Mouse (Mus musculus) midbrain, embryonic 14.5 days (tissue): Measurements from ENCODE around the gene Dusp15. TPM values are rescaled to one million over a fixed set of nuclear protein-coding genes. Genes with fewer than 3 reads are reported as not detected.

ENCODE experiments used
- ATAC-seq: fragments of 200-750 bp; cut with Nextera tagmentation; 2 replicates; pipeline ENCODE4 v1.8.0; 2017; ENCODE audit warnings: moderate number of reproducible peaks, moderate library complexity; ENCODE audit not compliant: low FRiP score, low TSS enrichment
- DNase-seq: peaks from one replicate; pipeline ENCODE4 v3.0.0-alpha.2; 2015
- H3K27ac ChIP-seq: fragments of 300-500 bp; sonication (generic); replicated peaks from 2 replicates; pipeline ENCODE4 v1.5.1; 2014; ENCODE audit warnings: mild to moderate bottlenecking, low read depth, low read length, moderate library complexity
- H3K27me3 ChIP-seq: fragments of 300-500 bp; sonication (generic); 2 replicates; pipeline ENCODE4 v1.6.1; 2014; ENCODE audit warnings: low read length, control low read depth, mixed read lengths; ENCODE audit not compliant: control insufficient read depth, insufficient read depth
- H3K36me3 ChIP-seq: fragments of 300-500 bp; sonication (generic); 2 replicates; pipeline ENCODE4 v1.6.1; 2014; ENCODE audit warnings: low read length, control low read depth; ENCODE audit not compliant: control insufficient read depth, insufficient read depth
- H3K4me1 ChIP-seq: fragments of 300-500 bp; sonication (generic); 2 replicates; pipeline ENCODE4 v1.6.1; 2014; ENCODE audit warnings: mild to moderate bottlenecking, antibody characterized with exemption, low read length, control low read depth; ENCODE audit not compliant: control insufficient read depth, insufficient read depth
- H3K4me2 ChIP-seq: fragments of 300-500 bp; sonication (generic); 2 replicates; pipeline ENCODE4 v1.6.1; 2014; ENCODE audit warnings: mild to moderate bottlenecking, low read length, moderate library complexity
- H3K4me3 ChIP-seq: fragments of 300-500 bp; sonication (generic); replicated peaks from 2 replicates; pipeline ENCODE4 v1.5.1; 2014; ENCODE audit warnings: low read depth, low read length
- H3K9ac ChIP-seq: fragments of 300-500 bp; sonication (generic); replicated peaks from 2 replicates; pipeline ENCODE4 v1.6.1; 2014; ENCODE audit warnings: mild to moderate bottlenecking, low read length, moderate library complexity
- H3K9me3 ChIP-seq: fragments of 300-500 bp; sonication (generic); 2 replicates; pipeline ENCODE4 v1.6.1; 2016; ENCODE audit warnings: low read length, control low read depth, mixed read lengths; ENCODE audit not compliant: control insufficient read depth
- WGBS: fragments of 180-500 bp; shearing (Covaris S2); extraction: QIAGEN DNeasy Blood & Tissue Kit; methylation state at CpG from one replicate; pipeline ENCODE4 v1.1.7; 2014; 5-methylcytosine and 5-hydroxymethylcytosine counted together
- polyA plus RNA-seq: library from polyadenylated mRNA; unstranded; fragments of >200 nt; fragmentation: Nextera tagmentation; extraction: Ambion mirVana; gene quantifications from 2 replicates; pipeline ENCODE4 v1.2.1, GENCODE M21; 2014

Dusp15 gene
- polyA plus RNA-seq, 1 experiment from 2014 or later: 7.3 TPM

GRCm38 (mm10) chr2:152941106-152941505, 10.4 kb downstream of the Dusp15 start:
- H3K4me3 ChIP-seq: no peak overlapping the region
- no peak overlapping the region for H3K9ac ChIP-seq
- H3K9me3 ChIP-seq: no peaks in the 10 kb centered on the region
- H3K27ac ChIP-seq: no peak overlapping the region
- 73% methylated on average over 6 of the region's 6 CpGs for WGBS
- H3K4me2 ChIP-seq: no peak overlapping the region
- H3K27me3 ChIP-seq: peaks cover 46% of the 10 kb centered on the region
- peaks cover 10% of the 10 kb centered on the region; the same call in 1 of the 2 replicates for H3K4me1 ChIP-seq
- H3K36me3 ChIP-seq: no peaks in the 10 kb centered on the region
- ATAC-seq (no peak), DNase-seq (no peak)

DNA sequence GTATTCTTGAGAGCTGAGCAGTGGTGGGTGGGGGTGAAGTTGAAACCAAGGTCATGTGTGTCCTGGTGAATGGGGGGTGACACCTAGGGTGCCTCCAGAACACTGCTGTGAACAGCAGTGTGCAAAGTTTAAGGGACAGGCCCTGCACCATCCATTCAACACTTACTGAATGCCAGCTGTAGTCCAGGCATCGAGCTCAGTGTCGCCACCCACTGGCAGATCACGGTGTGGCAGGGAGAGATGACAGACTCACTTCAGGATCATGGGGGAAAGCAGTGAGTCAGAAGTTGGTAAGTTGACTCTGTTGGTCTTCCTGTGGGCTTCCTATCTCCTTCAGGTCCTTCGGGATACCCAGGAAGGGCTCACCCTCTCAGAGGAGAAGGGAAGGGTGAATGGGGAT, 11.7 kb downstream of the Dusp15 start:
- H3K9ac ChIP-seq: no peak overlapping the region
- H3K36me3 ChIP-seq: no peaks in the 10 kb centered on the region
- H3K4me3 ChIP-seq: no peak overlapping the region
- WGBS: 14% methylated on average over 4 of the region's 4 CpGs
- H3K9me3 ChIP-seq: no peaks in the 10 kb centered on the region
- H3K27me3 ChIP-seq: peaks cover 36% of the 10 kb centered on the region
- DNase-seq: peak; percentile 36
- peaks cover 10% of the 10 kb centered on the region; the same call in 1 of the 2 replicates for H3K4me1 ChIP-seq
- no peak overlapping the region for H3K4me2 ChIP-seq
- no peak for ATAC-seq
- no peak overlapping the region for H3K27ac ChIP-seq

DNA sequence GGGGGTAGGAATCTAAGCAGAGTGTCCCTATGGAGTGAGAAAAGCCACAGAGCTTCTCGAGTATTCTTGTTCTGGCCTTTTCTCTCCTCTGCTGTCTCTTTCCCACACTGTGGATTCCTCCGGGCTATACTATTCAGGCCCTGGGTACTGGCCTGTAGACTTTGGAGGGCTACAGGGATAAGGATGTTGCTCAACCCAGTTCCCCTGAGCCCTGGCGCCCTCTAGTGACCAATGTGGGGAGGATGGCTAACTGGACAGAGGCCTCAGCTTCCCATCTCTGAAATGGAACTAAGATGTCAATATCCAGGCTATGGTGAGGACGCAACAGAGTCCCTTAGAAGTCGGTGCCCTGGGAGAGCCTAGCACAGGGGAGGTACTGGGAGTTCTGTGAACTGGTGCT, 17.9 kb downstream of the Dusp15 start:
- WGBS: 33% methylated on average over 5 of the region's 5 CpGs
- H3K4me3 ChIP-seq: no peak overlapping the region
- DNase-seq: peak; percentile 45
- no peaks in the 10 kb centered on the region for H3K4me1 ChIP-seq
- H3K27me3 ChIP-seq: no peaks in the 10 kb centered on the region
- no peaks in the 10 kb centered on the region for H3K36me3 ChIP-seq
- no peak overlapping the region for H3K27ac ChIP-seq
- H3K9ac ChIP-seq: no peak overlapping the region
- no peaks in the 10 kb centered on the region for H3K9me3 ChIP-seq
- no peak overlapping the region for H3K4me2 ChIP-seq
- no peak for ATAC-seq

GRCm38 (mm10) chr2:152933048-152933447, 18.4 kb downstream of the Dusp15 start, which contains the start of gene Foxs1:
TSS of gene Foxs1 (minus strand) at chr2:152933208.
- Histone ChIP-seq H3K36me3 (no peaks in the 10 kb centered on the region), H3K4me2 (no peak within 1 kb of the TSS), H3K4me1 (no peaks in the 10 kb centered on the region), H3K27ac (no peak within 1 kb of the TSS), H3K9me3 (no peaks in the 10 kb centered on the region), H3K27me3 (no peaks in the 10 kb centered on the region), H3K4me3 (no peak within 1 kb of the TSS), H3K9ac (no peak within 1 kb of the TSS)
- no peak for DNase-seq
- ATAC-seq: no peak
- 41% methylated on average over 9 of the region's 9 CpGs for WGBS

- Histone ChIP-seq H3K27me3 (no peaks in the 10 kb centered on the region), H3K36me3 (no peaks in the 10 kb centered on the region), H3K9ac (no peak overlapping the region), H3K9me3 (no peaks in the 10 kb centered on the region), H3K27ac (no peak overlapping the region), H3K4me2 (no peak overlapping the region), H3K4me1 (no peaks in the 10 kb centered on the region), H3K4me3 (no peak overlapping the region)
- DNase-seq (no peak), ATAC-seq (no peak)
- 79% methylated on average over 12 of the region's 12 CpGs for WGBS
These were observed 19.9 kb downstream of the Dusp15 start for GRCm38 (mm10) chr2:152931456-152932160.

- Histone ChIP-seq H3K4me2 (no peak overlapping the region), H3K4me1 (no peaks in the 10 kb centered on the region), H3K27ac (no peak overlapping the region), H3K27me3 (no peaks in the 10 kb centered on the region), H3K36me3 (no peaks in the 10 kb centered on the region), H3K4me3 (no peak overlapping the region), H3K9me3 (no peaks in the 10 kb centered on the region), H3K9ac (no peak overlapping the region)
- WGBS: 40% methylated on average over 2 of the region's 2 CpGs
- DNase-seq (no peak), ATAC-seq (no peak)
These were observed 21.2 kb downstream of the Dusp15 start for GRCm38 (mm10) chr2:152930276-152930675.

GRCm38 (mm10) chr2:152928988-152929370, 22.5 kb downstream of the Dusp15 start:
- no peak overlapping the region for H3K27ac ChIP-seq
- no peaks in the 10 kb centered on the region for H3K9me3 ChIP-seq
- H3K4me1 ChIP-seq: no peaks in the 10 kb centered on the region
- no peak overlapping the region for H3K9ac ChIP-seq
- H3K27me3 ChIP-seq: no peaks in the 10 kb centered on the region
- no peak overlapping the region for H3K4me2 ChIP-seq
- H3K4me3 ChIP-seq: no peak overlapping the region
- WGBS: 72% methylated on average over 3 of the region's 3 CpGs
- H3K36me3 ChIP-seq: no peaks in the 10 kb centered on the region
- ATAC-seq (no peak), DNase-seq (no peak)

- H3K4me3 ChIP-seq: no peak overlapping the region
These were observed 23.1 kb downstream of the Dusp15 start for GRCm38 (mm10) chr2:152928219-152928987.

GRCm38 (mm10) chr2:152927371-152927770, 24.1 kb downstream of the Dusp15 start:
- Histone ChIP-seq H3K27me3 (no peaks in the 10 kb centered on the region), H3K4me1 (no peaks in the 10 kb centered on the region), H3K36me3 (no peaks in the 10 kb centered on the region), H3K4me3 (no peak overlapping the region), H3K9ac (no peak overlapping the region), H3K4me2 (no peak overlapping the region), H3K9me3 (no peaks in the 10 kb centered on the region), H3K27ac (no peak overlapping the region)
- WGBS: 69% methylated on average over 5 of the region's 5 CpGs
- no peak for DNase-seq
- no peak for ATAC-seq

More at GRCm38 (mm10) chr2:152928219-152928987, 23.1 kb downstream of the Dusp15 start:
- WGBS: 53% methylated on average over 14 of the region's 14 CpGs
- no peaks in the 10 kb centered on the region for H3K27me3 ChIP-seq
- H3K9ac ChIP-seq: no peak overlapping the region
- no peak overlapping the region for H3K4me2 ChIP-seq
- no peaks in the 10 kb centered on the region for H3K36me3 ChIP-seq
- ATAC-seq (no peak), DNase-seq (no peak)
- H3K27ac ChIP-seq: no peak overlapping the region
- no peaks in the 10 kb centered on the region for H3K9me3 ChIP-seq
- H3K4me1 ChIP-seq: no peaks in the 10 kb centered on the region
